Mouse (Mus musculus) layer of hippocampus, postnatal 36 days (tissue): ENCODE measurements around the gene Kcnma1. TPM values are rescaled to one million over a fixed set of nuclear protein-coding genes. Genes with fewer than 3 reads are reported as not detected.
A peak's percentile ranks its signal among the peaks of the same experiment; 100 is the strongest.

Experiments used
- DNase-seq, 2 experiments: peaks; one replicate each; pipeline ENCODE4 v3.0.0; 2022
- total RNA-seq, 2 experiments: library from RNA; stranded (reverse); gene quantifications; 2 replicates each; pipeline ENCODE4 v1.2.3; 2021

Gene Kcnma1
- total RNA-seq, 2 experiments from 2014 or later, result 138 to 151 TPM

- DNase-seq, result no peak
Observed at GRCm38 (mm10) chr14:23771794-23772193, 242.5 kb downstream of the Kcnma1 start.

DNA sequence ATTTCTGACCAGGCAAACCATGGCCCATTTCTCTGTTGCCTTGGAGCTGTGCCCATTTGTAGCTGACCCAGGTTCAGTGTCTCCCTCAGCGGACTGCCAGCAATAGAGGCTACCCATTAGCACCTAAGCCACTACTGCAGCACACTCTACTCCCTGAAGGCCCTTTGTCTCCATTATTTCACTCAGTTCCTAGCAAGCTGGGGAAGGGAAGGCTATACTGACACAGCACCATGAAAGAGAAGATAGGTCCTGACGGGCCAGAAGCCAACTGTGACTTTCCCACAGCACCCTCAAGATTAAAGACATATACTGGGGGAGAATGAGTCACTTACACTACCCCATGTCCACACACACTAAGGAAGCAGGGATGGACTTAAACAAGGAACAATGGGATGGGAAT is 251.8 kb downstream of the Kcnma1 start:
- DNase-seq, result no peak

DNA sequence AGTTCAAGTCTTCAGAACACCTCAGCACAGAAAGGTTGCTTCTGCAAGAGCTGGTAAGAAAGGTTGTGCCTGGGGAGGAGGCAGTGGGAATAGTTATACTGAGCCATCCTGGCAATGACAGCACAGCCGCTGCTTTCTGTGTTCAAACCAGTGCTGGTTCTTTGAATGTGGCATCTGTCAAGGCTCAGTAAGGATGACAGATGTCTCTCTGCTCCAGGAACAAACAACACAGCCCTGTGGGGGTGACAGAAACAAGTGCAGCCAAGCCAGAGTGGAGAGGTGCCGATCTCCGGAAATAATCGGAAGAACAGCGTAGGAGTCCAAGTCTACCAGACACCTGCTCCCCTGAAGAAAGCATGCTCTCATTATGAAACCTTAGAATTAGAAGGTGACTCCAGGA is 254.7 kb downstream of the Kcnma1 start:
- DNase-seq, result peak; percentile 50 to 61

GRCm38 (mm10) chr14:23758421-23758820 is 255.9 kb downstream of the Kcnma1 start:
- DNase-seq, result no peak

- DNase-seq, result no peak
Observed at GRCm38 (mm10) chr14:23748011-23748410, 266.3 kb downstream of the Kcnma1 start.

DNA sequence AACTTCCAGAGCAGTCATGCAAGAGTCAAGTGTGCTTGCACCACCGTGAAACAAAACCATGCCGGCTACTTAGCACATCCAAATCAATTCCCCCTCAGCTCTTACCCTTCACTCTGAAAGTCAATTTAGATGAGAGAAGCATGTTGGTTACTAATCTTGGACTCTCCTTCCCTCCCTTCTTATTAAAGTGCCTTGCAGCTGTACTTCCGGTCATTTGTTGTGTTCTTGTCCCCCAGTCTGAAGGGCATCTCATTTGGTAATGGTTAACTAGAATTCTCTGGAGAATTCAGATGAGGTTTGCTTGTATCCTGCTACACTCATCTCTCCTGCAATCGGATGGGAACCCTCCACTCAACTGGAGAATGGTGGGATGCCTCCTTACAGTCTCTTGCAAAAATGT is 267.3 kb downstream of the Kcnma1 start:
- no peak for DNase-seq

GRCm38 (mm10) chr14:23741531-23741930 is 272.8 kb downstream of the Kcnma1 start:
- DNase-seq, result no peak

- DNase-seq, result no peak
Observed at GRCm38 (mm10) chr14:23734200-23734599, 280.1 kb downstream of the Kcnma1 start.

DNA sequence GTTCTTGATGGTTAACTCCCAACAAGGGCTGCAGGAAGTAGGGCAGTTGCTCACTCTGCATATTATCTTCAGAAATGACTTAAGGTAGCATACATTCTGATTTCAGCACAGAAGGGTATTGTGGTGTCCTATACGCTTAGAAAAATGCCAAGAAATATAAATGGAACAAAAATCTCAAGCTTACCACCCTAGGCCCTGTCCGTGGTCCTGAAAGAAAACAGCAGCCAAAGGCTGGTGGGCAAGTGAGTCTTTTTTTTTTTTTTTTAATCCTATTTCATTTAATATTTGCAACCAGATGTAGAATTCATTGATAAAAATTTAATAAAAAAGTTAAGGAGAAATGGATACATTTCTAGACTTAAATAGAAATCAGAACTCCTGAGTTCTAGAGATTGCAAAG is 284.9 kb downstream of the Kcnma1 start:
- DNase-seq, result no peak

GRCm38 (mm10) chr14:23723701-23724430 is 290.4 kb downstream of the Kcnma1 start:
- no peak for DNase-seq

- DNase-seq, result no peak
Observed at GRCm38 (mm10) chr14:23719246-23719645, 295.0 kb downstream of the Kcnma1 start.

DNA sequence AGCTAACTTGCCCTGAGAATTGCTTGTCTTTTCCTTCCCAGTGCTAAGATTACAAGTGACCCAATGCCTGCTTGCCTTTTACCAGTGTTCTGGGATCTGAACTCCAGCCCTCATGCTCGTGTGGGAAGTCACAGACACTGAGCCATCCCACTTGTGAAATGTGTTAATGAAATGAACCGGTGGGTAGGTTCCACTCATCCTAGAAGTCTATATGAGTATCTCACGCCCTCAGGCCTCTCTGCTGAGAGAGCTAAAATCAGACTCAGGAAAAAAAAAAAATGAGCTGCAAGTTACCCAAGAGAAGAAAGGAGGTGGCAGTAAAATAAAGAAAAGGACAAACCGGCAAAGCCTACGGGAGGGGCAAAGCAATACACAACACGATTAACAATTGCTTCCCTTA is 295.6 kb downstream of the Kcnma1 start:
- no peak for DNase-seq

DNA sequence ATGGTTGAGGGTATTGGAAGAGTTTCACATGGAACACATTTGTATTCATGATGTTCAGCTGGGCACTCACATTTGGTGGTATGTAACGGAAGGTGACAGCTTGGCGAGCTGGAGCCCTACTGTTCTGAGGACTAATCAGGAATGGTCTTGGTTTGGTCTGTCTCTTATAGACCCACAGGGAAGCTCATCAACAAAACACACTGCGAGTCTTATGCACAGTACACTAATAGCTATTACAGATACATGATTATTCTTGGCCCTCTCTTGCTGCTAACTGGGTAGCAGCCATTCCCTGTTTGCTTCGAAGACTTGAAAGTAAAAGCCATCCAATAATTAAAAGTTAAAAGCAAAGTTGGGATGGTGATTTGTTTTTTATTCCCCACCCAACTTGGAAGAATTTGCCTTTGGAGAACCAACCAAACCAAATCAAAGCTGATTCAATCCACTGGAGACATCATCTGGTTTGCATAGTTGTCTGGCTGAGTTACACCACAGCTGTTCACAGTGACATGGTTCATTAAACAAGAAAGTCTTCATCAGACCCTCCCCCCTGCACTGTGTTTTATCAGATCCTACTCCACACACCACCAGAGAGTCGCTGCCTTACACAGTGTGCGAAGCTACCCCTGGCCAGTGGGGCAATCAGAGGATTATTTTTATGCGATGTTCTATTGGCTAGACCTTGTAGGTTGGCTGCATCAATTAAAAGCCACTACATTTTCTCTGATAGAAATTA is 299.7 kb downstream of the Kcnma1 start:
- DNase-seq, result no peak

GRCm38 (mm10) chr14:23712891-23713290 is 301.4 kb downstream of the Kcnma1 start:
- no peak for DNase-seq

GRCm38 (mm10) chr14:23710954-23711353 is 303.3 kb downstream of the Kcnma1 start:
- DNase-seq, result peak; percentile 24 to 27

GRCm38 (mm10) chr14:23706837-23707236 is 307.5 kb downstream of the Kcnma1 start:
- no peak for DNase-seq

DNA sequence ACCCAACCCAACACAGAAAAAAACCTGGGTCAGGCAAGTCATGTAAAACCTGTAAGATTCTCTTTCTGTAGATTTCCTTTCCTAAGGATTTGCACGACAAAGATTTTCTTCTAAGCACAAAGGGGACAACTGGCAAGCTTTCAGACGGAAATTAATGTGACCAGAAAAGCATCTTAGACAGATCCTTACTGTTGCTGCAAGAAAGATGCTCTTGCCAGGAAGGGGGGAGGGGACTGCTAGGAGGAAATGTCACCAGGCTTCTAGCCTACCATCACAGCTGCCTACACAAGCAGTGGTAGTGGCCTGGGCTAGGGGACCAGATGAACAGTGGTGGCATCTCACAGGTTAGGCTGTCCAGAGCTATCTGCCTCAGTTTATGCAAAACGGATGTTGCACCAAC is 308.6 kb downstream of the Kcnma1 start:
- no peak for DNase-seq

- DNase-seq, result no peak
Observed at GRCm38 (mm10) chr14:23704303-23704702, 310.0 kb downstream of the Kcnma1 start.

DNA sequence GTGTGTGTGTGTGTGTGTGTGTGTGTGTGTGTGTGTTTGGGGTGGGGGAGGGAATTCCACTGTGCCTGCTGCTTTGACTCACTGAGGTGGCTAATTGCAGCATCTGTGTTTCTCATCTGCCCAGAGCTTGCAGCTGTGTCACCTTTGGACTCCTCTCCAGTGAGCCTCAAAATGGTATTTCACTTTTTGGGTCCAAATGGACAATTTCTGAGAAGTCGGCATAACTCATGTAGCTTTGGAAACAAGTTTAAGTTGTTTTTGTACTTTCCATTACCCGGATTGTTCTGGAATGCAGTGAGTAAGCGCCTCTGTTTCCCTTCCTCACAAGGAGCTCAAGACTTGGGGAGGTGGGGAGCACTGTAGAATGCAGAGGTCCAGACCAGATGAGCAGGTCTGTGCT is 317.9 kb downstream of the Kcnma1 start:
- no peak for DNase-seq

DNA sequence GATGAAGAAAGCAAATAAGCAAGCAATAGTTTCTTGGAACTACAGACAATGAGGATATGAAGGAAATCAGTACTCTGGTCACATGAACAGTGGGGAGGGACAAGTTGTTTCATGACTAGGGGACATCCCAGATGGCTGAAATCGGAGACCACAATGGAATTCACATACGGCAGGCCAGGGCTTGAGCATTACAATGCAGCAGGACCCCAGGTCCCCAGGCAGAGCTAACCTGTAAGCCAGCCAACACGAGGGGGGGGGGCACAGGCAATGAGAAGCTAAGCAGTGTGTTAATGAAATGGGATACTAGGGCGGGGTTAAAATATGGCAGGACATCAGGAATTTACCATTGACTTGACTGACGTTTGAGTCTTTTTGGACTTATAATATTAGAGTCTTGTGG is 324.6 kb downstream of the Kcnma1 start:
- DNase-seq, result no peak

GRCm38 (mm10) chr14:23688513-23688912 is 325.8 kb downstream of the Kcnma1 start:
- DNase-seq, result no peak

DNA sequence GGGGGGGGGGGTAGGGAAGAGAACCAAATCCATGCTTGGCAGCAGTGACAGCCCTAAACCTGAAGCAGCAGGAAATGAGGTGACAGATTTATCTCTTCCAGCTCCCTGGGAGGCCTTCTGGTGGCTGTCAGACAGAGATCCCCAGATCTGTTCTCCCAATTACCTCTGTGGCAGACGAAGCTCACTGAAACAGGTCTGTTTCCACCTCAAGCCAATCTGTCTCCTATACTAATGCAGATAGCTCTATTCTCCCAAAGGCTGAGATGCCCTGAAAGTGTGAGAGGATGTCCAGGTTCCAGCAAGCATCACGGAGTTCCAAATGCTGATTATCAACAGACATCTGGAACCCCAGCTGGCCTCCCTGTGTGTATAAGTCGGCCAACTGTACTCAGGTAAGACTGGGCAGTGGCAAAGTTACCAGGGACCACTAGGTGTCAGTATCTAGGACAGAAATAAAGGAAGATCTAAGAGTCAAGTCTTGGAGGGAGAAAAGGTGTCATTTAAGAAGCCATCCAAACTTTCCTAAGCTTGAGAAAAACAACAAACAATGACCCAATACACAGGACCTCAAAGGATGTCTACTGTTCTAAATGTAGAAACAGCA is 329.7 kb downstream of the Kcnma1 start:
- no peak for DNase-seq

DNA sequence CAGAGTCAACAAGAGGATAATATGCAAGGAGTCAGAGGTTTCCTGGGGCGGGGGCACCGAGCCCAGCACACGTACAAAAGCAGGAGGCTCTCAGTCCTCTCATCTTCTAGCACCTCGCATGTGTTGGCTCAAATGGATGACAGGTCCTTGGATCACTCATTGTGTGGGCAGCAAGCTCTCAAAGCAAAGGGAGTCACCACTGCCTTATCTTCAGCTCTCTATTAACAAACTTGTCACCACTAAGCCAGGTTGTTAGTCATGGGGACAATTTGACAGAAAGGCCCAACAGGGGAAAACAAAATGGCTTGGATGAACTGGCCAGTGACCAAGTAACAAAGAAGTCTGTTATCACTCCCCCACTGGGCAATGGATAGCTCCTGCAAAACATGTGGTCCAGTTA is 331.5 kb downstream of the Kcnma1 start:
- no peak for DNase-seq

DNA sequence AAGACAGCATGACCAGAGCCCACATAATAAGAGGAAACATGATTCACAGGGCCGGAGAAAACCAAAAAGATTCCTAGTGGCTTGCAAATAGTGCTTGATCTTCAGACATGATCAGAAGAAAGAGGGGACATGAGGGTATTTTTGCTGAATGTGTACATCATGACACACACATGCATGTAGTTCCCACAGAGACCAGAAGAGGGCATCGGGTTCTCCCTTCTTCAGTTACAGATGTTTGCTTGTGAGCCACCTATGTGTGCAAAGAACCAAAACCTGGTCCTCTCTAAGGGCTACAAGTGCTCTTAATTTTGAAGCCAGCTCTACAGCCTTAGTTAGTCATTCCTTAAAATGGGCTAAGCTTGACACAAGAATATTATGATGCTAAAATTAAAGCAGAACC is 334.9 kb downstream of the Kcnma1 start:
- DNase-seq, result no peak
